Mouse (Mus musculus): ENCODE measurements around the gene Fndc7. TPM values are rescaled to one million over a fixed set of nuclear protein-coding genes. Genes with fewer than 3 reads are reported as not detected.
A peak's percentile ranks its signal among the peaks of the same experiment; 100 is the strongest.

The Fndc7 gene
- under 1 TPM; 0.09 to 0.14 TPM for total RNA-seq (2021)

GRCm38 (mm10) chr3:108889908-108890307, at the start of gene Fndc7:
Gene Fndc7, minus strand, starts transcription at chr3:108890008.
- no peak for DNase-seq

GRCm38 (mm10) chr3:108939573-108939972, 49.8 kb upstream of the Fndc7 start, which contains the start of gene Henmt1:
Gene Henmt1, plus strand, starts transcription at chr3:108939873.
- DNase-seq, result no peak

- DNase-seq, result no peak
Measured at GRCm38 (mm10) chr3:108938691-108939090, 48.9 kb upstream of the Fndc7 start.

GRCm38 (mm10) chr3:108933557-108933956, 43.7 kb upstream of the Fndc7 start:
- no peak for DNase-seq

GRCm38 (mm10) chr3:108926308-108926707, 36.5 kb upstream of the Fndc7 start:
- no peak for DNase-seq

- no peak for DNase-seq
Measured at GRCm38 (mm10) chr3:108925677-108926076, 35.9 kb upstream of the Fndc7 start.

- DNase-seq, result no peak
Measured at GRCm38 (mm10) chr3:108921822-108922221, 32.0 kb upstream of the Fndc7 start.

- DNase-seq, result no peak
Measured at GRCm38 (mm10) chr3:108920442-108921070, 30.7 kb upstream of the Fndc7 start.

- DNase-seq, result no peak
Measured at GRCm38 (mm10) chr3:108918852-108919251, 29.0 kb upstream of the Fndc7 start.

DNA sequence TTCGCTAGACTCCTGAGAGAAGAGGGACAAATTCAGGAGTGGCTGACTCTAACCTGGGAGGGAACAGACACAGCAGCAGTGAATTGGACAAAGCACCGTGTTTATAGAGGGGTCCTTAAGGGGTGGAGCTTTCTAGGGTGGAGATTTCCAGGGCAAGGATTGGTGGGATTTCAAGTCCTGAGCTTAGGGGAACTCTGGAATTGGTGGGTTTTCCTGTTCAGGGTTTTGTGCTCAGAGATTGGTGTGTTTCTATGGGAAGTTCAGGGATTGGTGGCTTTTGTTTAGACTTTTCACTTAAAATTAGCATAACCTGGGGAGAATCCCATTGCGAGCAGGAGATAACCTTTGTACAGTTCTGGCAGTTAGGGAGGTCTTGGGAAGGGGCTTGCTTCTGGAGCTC, 28.2 kb upstream of the Fndc7 start:
- no peak for DNase-seq

GRCm38 (mm10) chr3:108916857-108917256, 27.0 kb upstream of the Fndc7 start:
- no peak for DNase-seq

GRCm38 (mm10) chr3:108915999-108916398, 26.2 kb upstream of the Fndc7 start:
- DNase-seq, result no peak

DNA sequence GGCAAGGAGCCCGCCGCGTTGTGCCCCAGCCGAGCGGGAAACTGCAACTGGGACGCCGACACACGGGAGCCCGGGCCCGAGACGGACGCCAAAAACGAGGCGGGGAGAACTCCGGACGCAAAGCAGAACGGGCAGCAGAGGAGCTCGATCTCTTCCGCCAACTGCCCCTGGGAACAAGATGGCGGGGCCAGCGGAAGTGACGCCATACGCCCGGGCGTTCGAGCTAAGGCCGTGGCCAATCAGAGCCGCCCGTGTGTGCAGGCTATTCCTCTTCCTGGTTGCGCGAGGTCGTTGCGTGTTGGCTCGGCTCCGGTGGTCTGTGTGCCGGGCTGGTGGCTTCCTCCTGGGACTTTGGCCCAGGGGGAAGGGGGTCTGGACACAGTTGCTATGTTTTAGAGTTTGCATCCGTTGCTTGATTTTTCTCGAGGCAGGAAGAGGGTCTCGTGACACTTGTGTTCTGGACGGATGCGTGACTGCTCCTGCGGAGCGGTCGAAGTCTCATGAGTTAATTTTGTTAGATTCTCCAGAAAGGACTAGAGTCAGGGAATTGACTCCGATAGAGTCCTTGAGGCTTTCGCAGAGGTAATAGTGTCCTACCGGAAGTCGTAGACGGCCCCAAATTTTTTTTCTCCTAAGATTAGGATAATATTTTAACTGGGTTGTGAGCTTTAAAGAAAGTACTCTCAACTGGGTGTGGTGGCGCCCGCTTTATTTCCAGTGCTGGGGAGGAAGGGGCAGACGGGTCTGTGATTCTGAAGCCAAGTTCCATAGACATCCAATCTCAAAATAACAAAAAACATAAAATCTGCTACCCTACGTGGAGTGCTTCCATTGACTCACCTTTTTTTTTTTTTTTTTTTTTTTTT, 22.0 kb upstream of the Fndc7 start, which contains the start of gene Prpf38b:
Prpf38b (minus strand) TSS at position 180 of the 866 bp plus-strand sequence.
- peak; percentile 97 for DNase-seq

DNA sequence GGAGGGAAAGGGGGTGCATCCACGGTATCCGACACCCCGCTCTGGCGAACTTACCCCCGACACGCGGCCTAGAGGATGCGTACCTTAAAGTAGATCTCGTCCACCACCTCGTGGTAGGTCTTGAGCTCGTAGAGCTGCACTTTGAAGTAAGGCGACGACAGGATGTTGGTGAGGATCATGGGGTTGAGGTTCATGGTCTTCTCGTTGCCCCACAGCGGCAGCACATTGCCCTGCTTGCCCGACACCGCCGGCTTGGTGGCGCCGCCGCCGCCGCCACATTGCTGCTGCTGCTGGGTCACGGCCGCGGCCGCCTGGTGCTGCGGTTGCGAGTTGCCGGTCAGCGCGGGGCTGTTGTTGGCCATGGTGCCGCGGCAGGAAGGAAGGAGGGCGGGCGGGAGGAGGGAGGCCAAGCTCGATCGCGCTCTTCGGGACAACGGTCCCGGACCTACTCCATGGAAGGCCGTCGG, 21.3 kb upstream of the Fndc7 start:
- peak; percentile 69 for DNase-seq

GRCm38 (mm10) chr3:108910303-108911080, 20.7 kb upstream of the Fndc7 start:
- DNase-seq, result peak; percentile 16

- no peak for DNase-seq
Measured at GRCm38 (mm10) chr3:108902934-108903333, 13.1 kb upstream of the Fndc7 start.

DNA sequence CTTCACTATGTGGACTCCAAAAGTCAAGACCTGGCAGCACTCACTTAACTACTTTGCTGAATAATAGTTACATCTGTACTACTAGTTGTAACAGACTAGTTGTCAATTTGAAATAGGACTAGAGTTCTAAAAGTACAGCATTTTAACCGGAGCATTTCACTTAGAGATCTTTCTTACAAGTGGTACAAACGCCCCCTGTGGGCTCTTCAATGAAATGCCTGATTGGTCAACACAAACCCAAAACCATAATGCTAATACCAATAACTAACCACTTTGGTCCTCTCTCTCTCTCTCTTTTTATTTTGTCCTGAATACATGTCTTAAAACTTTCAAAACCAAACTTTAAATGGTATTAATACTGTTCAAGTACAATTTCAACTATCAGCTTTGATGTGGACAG, 12.2 kb upstream of the Fndc7 start:
- no peak for DNase-seq

GRCm38 (mm10) chr3:108900681-108901080, 10.9 kb upstream of the Fndc7 start:
- no peak for DNase-seq

DNA sequence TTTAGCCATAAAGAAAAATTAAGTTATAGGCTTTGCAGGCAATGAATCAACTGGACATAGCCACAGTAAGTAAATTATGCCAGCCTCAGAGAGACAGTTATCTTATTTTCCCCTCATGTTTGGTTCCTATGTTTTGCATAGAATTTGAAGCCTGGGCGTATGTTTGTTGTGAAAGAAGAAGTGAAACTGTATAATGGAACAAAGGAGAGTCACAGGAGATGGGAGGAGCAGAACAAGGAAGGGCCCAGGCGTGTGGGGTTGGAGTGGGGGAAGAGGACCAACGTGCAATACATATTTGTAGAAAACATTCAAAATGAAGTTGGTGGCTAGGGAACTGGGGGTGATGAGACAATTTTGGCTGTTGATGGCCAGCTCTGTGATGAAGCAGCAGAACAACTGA, 10.3 kb upstream of the Fndc7 start:
- no peak for DNase-seq

DNA sequence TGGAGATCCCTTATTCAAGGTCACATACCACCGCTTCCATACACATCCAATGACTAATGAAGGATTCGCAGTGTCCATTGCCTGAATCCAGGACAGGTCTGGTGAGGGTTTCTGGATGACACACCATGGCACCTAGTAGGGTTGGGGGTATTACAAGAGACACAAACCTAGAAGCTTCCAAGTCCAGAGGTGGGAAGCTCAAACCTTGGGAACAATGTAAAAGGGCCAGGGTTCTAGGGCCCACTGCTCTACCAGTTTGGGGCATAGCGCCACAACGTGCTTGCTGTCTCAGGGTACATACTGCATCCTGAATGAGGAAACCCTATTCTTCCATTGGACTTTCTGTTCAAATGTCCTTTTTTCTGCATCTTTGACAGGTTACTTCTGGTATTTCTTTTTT, 8.8 kb upstream of the Fndc7 start:
- no peak for DNase-seq

DNA sequence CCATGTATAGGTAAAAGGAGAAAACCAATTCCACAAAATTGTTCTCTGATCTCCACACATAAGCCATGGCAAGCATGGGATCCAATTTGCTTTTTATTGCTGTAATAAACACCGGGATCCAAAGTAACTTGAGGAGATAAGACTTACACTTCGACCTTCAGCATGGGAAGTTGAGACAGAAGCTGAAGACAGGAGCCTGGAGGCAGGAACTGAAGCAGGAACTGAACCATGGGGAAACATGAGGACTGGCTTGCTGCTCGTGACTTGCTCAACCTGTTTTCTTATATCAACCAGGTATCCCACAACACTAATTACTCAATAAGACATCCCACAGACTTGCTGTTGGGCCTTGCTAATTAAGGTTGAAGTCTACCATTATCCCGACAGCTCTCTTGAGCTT, 3.1 kb upstream of the Fndc7 start:
- no peak for DNase-seq

DNA sequence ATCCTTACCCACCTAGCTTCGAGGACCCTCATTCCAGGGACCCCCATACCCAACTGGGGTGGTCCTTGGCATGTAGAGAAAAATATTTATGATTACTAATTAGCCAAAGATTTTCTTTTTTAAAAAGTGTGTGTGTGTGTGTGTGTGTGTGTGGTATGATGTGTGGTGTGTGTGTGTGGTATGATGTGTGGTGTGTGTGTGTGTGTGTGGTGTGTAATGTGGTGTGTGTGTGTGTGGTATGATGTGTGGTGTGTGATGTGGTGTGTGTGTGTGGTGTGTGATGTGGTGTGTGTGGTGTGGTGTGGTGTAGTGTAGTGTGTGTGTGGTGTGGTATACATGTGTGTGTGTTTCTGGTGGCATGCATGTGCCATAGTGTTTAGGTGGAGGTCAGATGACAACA, 2.3 kb upstream of the Fndc7 start:
- no peak for DNase-seq

- no peak for DNase-seq
Measured at GRCm38 (mm10) chr3:108887618-108887975, 2.2 kb downstream of the Fndc7 start.

All from heart, postnatal 4 days (tissue).